Mouse (Mus musculus) activated CD4-positive, CD25-positive, alpha-beta regulatory T cell, adult 9 weeks (primary cell): ENCODE data around the gene Dph1. TPM values are rescaled to one million over a fixed set of nuclear protein-coding genes. Genes with fewer than 3 reads are reported as not detected.

Experiments
- polyA plus RNA-seq: library from polyadenylated mRNA; unstranded; fragments of 100-300 nt; shearing (Covaris generic); gene quantifications from one replicate; pipeline ENCODE4 v1.2.1, GENCODE M21; 2017

The Dph1 gene
- 19.2 TPM for polyA plus RNA-seq

DNA sequence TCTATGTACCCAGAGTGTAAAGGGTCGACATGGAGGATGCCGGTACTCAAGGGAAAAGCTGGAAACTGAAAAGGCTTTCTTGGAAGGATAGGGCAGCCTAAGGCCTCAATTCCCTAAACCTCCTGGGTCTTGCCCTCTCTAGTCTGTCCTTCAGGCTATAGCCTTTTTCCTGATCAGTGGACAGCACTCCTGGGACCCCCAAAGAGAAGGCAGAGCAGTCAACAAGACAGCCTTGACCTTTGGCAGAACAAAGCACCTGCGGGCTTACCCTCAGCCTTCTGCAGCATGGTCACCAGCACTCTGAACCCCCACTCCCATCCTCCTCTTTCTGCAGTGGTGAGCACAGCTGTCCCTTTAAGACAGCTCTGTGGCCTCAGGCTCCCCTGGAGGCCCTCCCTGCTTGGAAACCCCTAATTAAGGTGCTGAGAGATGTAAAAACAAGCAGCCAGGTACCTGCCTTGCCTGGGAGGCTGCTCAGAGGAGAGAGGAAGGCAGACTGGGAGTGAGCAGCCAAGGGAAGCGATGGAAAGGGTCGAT is at the start of gene Dph1:
Dph1 (minus strand) TSS at position 337 of the 537 bp plus-strand sequence.

DNA sequence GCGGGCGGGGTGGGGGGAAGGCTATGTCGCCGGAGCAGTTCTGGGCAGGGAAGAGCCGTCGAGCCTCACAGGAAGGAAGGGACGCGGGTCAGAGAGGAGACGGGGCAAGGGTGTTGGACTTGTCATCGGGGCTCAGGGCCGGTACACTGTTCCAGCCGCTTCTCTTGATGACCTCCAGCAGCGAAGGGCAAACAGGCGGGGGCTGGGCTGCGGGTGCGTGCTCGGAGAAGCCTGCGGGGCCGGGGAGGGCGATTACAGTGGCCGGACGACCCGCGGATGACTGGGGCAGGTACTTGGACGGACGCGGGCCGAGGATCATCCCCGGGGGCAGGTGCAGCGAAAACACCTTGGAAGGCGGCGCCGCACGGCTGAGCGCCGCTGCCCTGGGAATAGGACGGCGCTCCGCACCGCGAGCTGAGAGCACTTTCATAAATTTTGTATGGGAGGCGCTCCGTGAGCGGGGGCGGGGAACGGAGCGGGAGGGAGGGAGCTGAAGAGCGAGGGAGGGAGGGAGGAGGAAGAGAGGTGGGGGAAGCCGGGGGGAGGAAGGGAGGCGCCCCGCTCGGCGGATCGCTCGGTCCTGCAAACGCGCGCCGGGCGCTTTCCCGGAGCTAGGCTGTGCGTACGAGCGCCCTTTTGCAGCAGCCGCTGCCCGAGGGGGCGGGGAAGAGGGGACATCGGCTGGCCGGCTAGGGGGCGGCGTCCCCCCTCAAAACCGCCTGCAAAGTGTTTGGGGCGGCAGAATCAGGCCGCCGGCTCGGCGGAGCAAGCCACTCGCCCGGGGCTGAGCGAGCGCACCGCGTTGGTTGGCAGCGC is 2.4 kb upstream of the Dph1 start, which contains the start of gene Rtn4rl1:
Rtn4rl1 (plus strand) TSS at position 528 of the 816 bp plus-strand sequence.

DNA sequence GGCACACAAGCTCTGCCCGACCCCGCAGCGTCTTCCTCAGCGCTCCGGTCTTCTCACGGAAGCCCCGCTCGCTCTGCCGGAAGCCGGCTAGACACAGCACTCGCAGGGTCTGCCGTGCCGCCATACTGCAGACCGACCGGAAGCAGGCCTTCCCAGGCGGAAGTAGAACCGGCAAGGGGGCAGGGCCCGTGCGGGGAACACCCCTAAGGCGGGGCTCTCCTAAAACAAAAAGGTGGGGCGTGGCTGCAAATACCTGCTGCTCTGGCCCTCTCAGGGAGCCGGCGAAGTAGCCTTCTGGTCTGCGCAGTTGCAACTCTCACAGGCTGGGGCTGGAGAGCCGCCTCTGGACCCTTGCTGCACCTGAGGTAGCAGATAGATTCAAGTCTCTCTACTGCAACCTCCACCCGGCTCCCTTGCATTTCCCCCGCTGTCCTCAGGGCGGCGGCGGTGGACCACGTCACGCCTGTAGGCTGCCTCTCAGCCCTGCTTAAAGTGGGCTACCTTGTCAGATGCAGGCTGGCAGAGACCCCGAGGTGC is 12.3 kb downstream of the Dph1 start, which contains the start of gene Ovca2:
Ovca2 (minus strand) TSS at position 164 of the 537 bp plus-strand sequence.

DNA sequence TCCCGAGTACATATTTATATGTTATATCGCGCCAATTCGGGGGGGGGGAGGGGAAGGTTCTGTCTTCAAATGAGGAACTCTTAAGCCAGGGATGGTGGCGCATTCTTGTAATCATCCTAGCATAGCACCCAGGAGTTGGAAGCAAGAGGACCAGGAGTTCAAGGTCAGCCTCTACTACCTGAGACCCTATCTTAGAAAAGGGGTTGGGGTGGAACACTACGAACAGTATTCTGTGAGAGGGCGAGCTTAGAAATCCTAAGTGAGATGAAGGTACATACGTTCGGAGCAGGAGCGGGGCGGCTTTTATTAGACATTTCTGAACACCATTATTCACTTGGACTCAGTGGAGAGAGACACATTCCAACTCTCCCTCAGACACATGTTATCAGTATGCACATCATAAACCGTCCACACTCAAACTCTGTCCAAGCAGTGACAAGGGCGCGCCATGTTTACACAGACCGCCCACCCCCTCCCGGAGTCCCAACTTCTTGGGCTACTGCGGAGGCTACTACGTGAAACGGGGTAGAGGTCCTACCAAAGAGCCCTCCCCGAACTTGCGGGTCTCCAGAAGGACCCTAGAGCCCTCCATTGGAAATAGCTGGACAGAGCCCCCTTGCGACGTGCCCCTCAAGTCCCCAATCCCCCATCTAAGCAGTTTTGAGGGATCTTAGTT is 21.5 kb downstream of the Dph1 start, which contains the start of gene Hic1:
Hic1 (minus strand) TSS at position 115 of the 676 bp plus-strand sequence.

Other genes starting within 250 kb of the Dph1 start
- 1.0 TPM for gene Hic1, start 21.7 kb downstream of the Dph1 start, polyA plus RNA-seq
- 38.1 TPM for gene Ovca2, start 12.4 kb downstream of the Dph1 start, polyA plus RNA-seq
- 2.8 TPM for gene Rtn4rl1, start 2.5 kb upstream of the Dph1 start, polyA plus RNA-seq
- gene Rpa1, start 157.1 kb upstream of the Dph1 start, polyA plus RNA-seq = 156 TPM
- 21.9 TPM for gene Smyd4, start 157.2 kb upstream of the Dph1 start, polyA plus RNA-seq
- 3.3 TPM for gene Serpinf1, start 231.5 kb upstream of the Dph1 start, polyA plus RNA-seq
- gene Serpinf2, start 248.3 kb upstream of the Dph1 start, polyA plus RNA-seq = not detected